Mouse (Mus musculus): ENCODE data around the gene Mymx.
A peak's percentile ranks its signal among the peaks of the same experiment; 100 is the strongest.

Gene Mymx

DNA sequence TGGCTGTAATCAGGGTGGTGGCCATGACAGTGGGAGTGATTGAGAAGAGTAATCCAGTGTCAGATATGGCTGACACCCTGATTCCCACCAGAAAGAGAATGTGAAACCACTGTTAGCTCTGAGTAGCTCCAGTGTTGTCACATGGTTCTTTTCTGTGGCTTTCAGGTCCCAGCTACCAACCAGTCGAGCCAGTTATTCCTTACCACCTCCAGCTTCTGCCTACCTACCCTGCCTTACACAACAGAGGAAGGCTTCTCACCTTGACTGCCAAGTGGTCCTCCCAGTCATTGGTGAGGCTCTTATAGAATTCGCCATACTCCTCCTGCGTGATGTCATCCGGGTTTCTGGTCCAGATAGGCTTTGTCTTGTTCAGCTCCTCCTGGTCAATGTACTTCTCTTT is 31.9 kb downstream of the Mymx start:
- no peak for DNase-seq (ENCODE audit: low read depth, low spot score)

DNA sequence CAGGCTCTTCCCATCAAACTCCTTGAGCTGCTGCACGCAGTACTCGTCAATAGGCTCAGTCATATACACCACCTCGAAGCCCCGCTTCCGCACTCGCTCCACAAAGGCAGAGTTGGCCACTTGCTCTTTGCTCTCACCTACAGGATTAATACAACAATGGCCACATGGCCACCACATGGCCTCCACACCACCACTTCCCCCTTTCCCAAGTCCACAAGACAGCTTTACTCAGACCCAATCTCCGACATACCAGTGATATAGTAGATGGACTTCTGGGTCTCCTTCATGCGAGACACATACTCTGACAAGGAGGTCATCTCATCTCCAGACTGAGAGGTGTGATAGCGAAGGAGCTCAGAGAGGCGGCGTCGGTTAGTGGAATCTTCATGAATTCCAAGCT is 32.9 kb downstream of the Mymx start:
- DNase-seq (ENCODE audit: low read depth, low spot score), result no peak

DNA sequence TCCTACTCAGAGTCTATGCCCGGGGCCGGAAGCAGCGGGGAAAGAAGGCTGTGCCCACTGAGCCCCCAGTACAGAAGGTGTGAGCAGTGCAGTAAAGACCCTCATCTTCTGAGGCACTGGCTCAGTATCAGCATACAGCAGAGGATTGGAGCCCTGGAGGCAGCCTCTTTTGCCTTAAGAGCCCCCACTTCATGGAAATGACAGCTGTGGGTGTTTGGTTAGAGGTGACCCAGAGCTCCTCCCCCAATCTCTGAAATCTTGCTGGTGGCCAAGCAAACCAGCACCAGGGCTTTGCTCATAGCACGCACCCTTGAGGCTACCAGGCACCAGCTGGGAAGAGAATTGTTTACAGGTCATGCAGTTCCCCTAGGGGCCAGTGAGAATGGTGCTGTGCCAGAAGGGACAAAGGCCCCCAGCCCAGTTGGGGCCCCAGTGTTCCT is 34.7 kb downstream of the Mymx start:
- no peak for DNase-seq (ENCODE audit: low read depth, low spot score)

DNA sequence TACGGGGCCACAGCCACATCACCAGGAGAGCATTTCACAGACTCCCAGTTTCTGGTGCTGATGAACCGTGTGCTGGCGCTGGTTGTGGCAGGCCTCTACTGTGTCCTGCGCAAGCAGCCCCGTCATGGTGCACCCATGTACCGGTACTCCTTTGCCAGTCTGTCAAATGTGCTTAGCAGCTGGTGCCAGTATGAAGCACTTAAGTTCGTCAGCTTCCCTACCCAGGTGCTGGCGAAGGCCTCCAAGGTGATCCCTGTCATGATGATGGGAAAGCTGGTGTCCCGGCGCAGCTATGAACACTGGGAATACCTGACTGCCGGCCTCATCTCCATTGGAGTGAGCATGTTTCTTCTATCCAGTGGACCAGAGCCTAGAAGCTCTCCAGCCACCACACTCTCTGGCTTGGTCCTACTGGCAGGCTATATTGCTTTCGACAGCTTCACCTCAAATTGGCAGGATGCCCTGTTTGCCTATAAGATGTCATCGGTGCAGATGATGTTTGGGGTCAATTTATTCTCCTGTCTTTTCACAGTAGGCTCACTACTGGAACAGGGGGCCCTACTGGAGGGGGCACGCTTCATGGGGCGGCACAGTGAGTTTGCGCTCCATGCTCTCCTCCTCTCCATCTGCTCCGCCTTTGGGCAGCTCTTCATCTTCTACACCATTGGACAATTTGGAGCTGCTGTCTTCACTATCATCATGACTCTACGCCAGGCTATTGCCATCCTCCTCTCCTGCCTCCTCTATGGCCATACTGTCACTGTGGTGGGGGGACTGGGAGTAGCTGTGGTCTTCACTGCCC is 35.3 kb downstream of the Mymx start:
- DNase-seq (ENCODE audit: low read depth, low spot score), result no peak

GRCm38 (mm10) chr17:45566031-45566359 is 35.9 kb downstream of the Mymx start:
- no peak for DNase-seq (ENCODE audit: low read depth, low spot score)

GRCm38 (mm10) chr17:45565103-45565502 is 36.8 kb downstream of the Mymx start:
- no peak for DNase-seq (ENCODE audit: low read depth, low spot score)

- no peak for DNase-seq (ENCODE audit: low read depth, low spot score)
Measured at GRCm38 (mm10) chr17:45564531-45565084, 37.3 kb downstream of the Mymx start.

- DNase-seq (ENCODE audit: low read depth, low spot score), result peak; percentile 77
Measured at GRCm38 (mm10) chr17:45563655-45564530, 38.0 kb downstream of the Mymx start, which contains the start of gene Slc35b2. Slc35b2 (plus strand) TSS chr17:45563874.

DNA sequence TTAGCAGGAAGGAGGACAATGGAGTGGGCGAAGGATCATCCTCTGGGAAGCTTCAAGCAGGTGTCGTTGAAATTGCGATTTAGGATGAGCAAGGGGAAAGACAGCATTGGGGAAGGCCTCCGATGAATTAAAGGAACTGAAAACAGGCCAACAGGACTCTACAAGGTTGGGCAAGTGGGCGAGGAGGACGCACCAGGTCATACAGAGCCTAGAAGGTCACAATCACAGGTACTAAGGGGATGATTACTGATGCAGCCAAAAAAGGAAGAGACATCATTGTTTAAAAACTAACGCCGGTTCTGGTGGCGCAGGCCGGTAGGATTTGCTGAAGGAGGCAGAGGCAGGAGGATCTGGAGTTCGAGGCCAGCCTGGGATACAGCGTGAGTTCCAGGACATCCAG is 38.7 kb downstream of the Mymx start:
- no peak for DNase-seq (ENCODE audit: low read depth, low spot score)

- no peak for DNase-seq (ENCODE audit: low read depth, low spot score)
Measured at GRCm38 (mm10) chr17:45559732-45560525, 42.0 kb downstream of the Mymx start.

GRCm38 (mm10) chr17:45557998-45558862 is 43.7 kb downstream of the Mymx start:
- DNase-seq (ENCODE audit: low read depth, low spot score), result no peak

DNA sequence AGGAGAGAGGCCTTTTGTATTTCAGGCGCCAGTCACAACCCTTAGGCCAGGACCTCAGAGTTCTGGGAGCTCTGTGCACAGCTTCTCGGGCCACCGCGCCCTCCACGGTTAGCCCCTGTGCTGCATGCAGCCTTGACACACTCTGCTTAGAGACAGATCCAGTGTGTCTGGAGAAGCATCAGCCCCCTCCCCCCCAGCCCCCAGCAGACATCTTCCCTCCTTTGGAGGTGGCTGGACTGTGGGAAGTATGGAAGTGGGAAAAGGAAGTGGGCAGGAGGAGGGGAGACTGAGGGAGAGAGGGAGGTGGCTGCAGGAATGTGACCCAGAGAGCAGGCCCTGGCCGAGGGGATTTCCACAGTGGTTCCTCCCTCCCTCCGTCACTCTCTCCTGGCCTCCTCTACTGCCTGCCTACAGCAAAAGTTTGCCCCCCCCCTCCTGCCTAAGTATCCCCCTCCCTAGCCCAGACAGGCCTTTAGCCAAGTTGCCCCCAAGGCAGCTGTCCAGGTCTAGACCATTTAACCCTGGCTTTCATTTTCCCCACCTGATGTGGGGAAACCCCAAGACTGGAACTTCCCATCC is 44.6 kb downstream of the Mymx start:
- no peak for DNase-seq (ENCODE audit: low read depth, low spot score)

DNA sequence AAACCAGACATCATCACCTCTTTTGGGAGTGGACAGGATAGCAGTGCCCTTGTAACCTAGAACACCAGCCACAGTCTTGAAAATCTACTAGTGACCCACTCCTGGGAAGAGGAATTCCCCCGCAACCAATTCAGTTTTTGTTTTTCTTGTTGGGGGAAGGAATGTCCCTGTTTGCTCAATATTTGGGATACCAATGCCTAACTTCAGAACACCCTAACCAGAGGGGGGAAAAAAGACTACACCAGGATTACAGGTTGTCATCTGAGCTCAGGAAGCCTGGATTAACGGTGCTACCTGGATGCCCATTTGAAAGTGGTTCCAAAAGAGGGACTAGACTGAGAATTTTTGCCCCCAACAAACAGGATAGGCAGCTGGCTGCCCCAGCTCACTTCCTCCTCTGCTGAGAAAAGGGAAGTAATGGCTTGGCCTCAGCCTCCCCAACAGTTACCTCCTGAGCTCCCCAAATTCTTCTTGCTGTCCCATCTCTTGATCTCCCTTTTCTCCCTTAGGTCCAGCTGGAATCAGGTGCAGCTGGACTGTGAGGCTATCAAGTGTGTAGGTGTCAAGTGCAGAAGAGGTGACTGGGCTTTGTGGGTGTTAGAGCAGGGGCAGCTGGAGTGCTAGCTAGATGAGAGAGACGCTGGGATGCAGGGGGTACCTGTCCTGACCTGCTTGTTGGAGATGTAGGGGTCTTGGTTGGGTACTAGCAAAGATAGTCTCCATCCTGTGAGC is 45.2 kb downstream of the Mymx start:
- no peak for DNase-seq (ENCODE audit: low read depth, low spot score)

DNA sequence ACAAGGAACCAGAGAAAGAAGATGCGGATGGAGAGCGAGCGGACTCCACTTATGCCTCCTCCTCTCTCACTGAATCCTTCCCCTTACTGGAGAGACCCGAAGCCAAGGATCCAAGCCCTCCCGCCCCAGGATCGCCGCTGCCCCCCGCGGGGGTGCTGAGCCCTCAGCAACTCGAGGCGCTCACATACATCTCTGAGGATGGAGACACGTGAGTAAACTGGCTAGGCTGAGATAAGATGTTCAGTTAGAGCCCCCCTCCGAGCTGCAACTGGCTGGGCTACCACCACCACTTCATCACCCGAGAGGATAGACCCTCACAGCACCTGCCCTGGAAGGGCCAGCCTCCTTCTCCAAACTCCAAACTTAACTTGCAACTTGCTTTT is 45.8 kb downstream of the Mymx start:
- no peak for DNase-seq (ENCODE audit: low read depth, low spot score)

GRCm38 (mm10) chr17:45555452-45556106 is 46.3 kb downstream of the Mymx start, which contains the start of gene Nfkbie:
Nfkbie (plus strand) TSS chr17:45555703.
- DNase-seq (ENCODE audit: low read depth, low spot score), result peak; percentile 77

GRCm38 (mm10) chr17:45554420-45554819 is 47.5 kb downstream of the Mymx start:
- no peak for DNase-seq (ENCODE audit: low read depth, low spot score)

DNA sequence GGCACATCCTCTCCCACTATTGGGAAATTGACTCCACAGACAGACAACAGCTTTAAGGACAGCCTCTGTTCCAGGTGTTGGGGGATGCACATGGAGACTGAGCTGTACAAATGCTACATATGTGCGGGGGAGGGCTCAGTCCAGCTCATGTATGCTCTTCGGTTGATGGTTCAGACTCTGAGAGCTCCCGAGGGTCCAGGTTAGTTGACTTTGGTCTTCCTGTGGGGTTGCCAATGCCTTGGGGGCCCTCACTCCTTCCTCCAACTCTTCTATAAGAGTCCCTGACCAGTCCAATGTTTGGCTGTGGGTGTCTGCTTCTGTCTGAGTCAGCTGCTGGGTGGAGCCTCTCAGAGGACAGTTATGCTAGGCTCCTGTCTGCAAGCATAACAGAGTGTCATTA is 48.8 kb downstream of the Mymx start:
- DNase-seq (ENCODE audit: low read depth, low spot score), result no peak

DNA sequence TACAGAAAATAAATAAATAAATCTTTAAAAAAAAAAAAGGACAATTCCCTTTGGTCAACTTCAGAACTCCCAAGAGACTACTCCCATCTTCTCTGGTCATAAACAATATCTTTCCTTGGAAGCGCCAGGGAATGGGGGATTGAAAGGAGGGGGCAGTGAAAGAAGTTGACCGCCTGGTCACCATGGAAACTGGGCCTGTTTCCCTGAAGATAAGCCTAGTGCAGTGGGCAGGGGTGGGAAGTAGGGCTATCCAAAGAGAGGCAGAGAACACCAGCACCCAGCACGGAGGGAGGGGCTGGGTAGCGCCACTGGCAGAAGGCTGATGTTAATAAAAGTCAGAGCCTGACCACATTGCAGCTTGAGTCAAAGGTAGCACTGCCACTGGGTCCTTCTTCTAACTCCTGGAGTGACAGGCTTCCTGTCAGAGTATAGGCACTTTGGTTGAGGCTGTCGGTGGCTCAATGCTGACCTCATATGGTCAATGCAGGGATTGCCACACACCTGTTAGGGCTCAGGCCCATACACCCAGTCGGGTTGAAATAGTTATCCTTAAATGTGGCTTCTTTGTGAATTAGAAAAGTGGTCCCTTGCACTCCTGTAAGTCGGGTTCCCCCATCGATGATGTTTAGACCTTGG is 50.0 kb downstream of the Mymx start:
- no peak for DNase-seq (ENCODE audit: low read depth, low spot score)

All from retina, adult 2 months (tissue).